Mouse (Mus musculus) C2C12 (cell line): ENCODE measurements around the gene Insl5.

Experiments used
- CEBPB ChIP-seq: IDR thresholded peaks from one replicate; pipeline ENCODE4 v1.6.1; 2011; ENCODE audit warnings: low read depth, mild to moderate bottlenecking, control low read depth, moderate library complexity
- CTCF ChIP-seq: IDR thresholded peaks from one replicate; pipeline ENCODE4 v1.5.1; 2011; ENCODE audit not compliant: control insufficient read depth, insufficient read depth, insufficient read length
- FOSL1 ChIP-seq: IDR thresholded peaks from one replicate; pipeline ENCODE4 v1.8.0; 2011; ENCODE audit warnings: mild to moderate bottlenecking, low read length; ENCODE audit not compliant: poor library complexity, insufficient read depth, severe bottlenecking
- MAX ChIP-seq: IDR thresholded peaks from one replicate; pipeline ENCODE4 v1.6.1; 2011; ENCODE audit warnings: mild to moderate bottlenecking, control low read depth
- USF1 ChIP-seq: IDR thresholded peaks from one replicate; pipeline ENCODE4 v1.6.1; 2011; ENCODE audit warnings: low read depth, mild to moderate bottlenecking, control low read depth, moderate library complexity

DNA sequence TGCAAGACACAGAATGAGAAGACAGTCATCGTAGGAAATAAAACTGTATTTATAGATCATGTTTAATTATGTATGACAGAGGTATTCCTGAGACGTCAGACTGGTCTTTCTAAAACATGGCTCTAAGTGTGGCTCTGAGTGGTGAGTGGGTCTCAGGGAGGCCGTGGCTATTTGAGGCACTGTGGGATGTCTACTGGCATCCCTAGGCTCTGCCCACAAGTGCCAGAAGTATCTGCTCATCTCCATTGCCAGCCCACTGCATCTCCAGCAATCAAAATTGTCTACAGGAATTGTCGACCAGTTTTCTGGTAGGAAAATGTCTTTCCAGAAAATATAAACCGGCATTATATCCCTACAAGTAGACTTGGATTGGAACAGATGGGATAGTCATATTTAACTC lies 30.3 kb upstream of the Insl5 start:
- TF ChIP-seq CTCF (no peak), USF1 (no peak), MAX (no peak), CEBPB (no peak), FOSL1 (no peak)
